In genomic region chr3:147786555-147786954, GRCm38 (mm10) we compare ENCODE assay signal across 35 mouse cellular contexts.
"Had no signal": no experiment of that assay in that cellular context is flagged by ENCODE, and none has a peak within 500 bp of the region (broad histone marks: within the 10 kb centered on the region; RNA-seq: fewer than 3 reads in every experiment).

No protein-coding gene starts in this region.

- H3K27me3 ChIP-seq: heart, embryonic 12.5 days; heart, embryonic 13.5 days; heart, embryonic 15.5 days; hindbrain, embryonic 12.5 days; hindbrain, embryonic 13.5 days; hindbrain, embryonic 15.5 days; intestine, embryonic 15.5 days; kidney, embryonic 15.5 days had no signal

- H3K9ac ChIP-seq: heart, embryonic 12.5 days; heart, embryonic 13.5 days; heart, embryonic 15.5 days; hindbrain, embryonic 12.5 days; hindbrain, embryonic 13.5 days; hindbrain, embryonic 14.5 days; hindbrain, embryonic 15.5 days; intestine, embryonic 15.5 days; kidney, embryonic 15.5 days had no signal

- H3K27ac ChIP-seq: heart, embryonic 10.5 days; heart, embryonic 13.5 days; heart, embryonic 15.5 days; hindbrain, embryonic 10.5 days; hindbrain, embryonic 12.5 days; hindbrain, embryonic 13.5 days; hindbrain, embryonic 14.5 days; hindbrain, embryonic 15.5 days; hindbrain, postnatal 0 days; intestine, embryonic 15.5 days; kidney, embryonic 15.5 days; kidney, postnatal 0 days; layer of hippocampus, adult 2 months had no signal

- DNase-seq: heart, postnatal 10 days; heart, postnatal 14 days; heart, postnatal 36 days; heart, postnatal 4 days; kidney, adult 11 months; kidney, adult 18-20 months; kidney, adult 2 months; kidney, adult 8-10 months; kidney, adult 9 months; kidney, postnatal 10 days; kidney, postnatal 14 days; kidney, postnatal 25 days; kidney, postnatal 36 days; kidney, postnatal 4 days; layer of hippocampus, adult 9-11 months; layer of hippocampus, postnatal 36 days had no signal

- H3K9me3 ChIP-seq: heart, embryonic 10.5 days; heart, embryonic 12.5 days; heart, embryonic 13.5 days; heart, embryonic 15.5 days; hindbrain, embryonic 10.5 days; hindbrain, embryonic 12.5 days; hindbrain, embryonic 13.5 days; hindbrain, embryonic 15.5 days; intestine, embryonic 15.5 days; kidney, embryonic 15.5 days had no signal

- H3K4me3 ChIP-seq: heart, embryonic 10.5 days; heart, embryonic 12.5 days; heart, embryonic 13.5 days; heart, embryonic 15.5 days; hindbrain, embryonic 10.5 days; hindbrain, embryonic 12.5 days; hindbrain, embryonic 13.5 days; hindbrain, embryonic 15.5 days; intestine, embryonic 15.5 days; kidney, embryonic 15.5 days; layer of hippocampus, adult 2 months had no signal

- H3K36me3 ChIP-seq: heart, embryonic 10.5 days; heart, embryonic 12.5 days; heart, embryonic 13.5 days; heart, embryonic 15.5 days; hindbrain, embryonic 10.5 days; hindbrain, embryonic 12.5 days; hindbrain, embryonic 13.5 days; hindbrain, embryonic 15.5 days; intestine, embryonic 15.5 days; kidney, embryonic 15.5 days had no signal

- H3K4me1 ChIP-seq: heart, embryonic 10.5 days; heart, embryonic 12.5 days; heart, embryonic 13.5 days; heart, embryonic 15.5 days; hindbrain, embryonic 10.5 days; hindbrain, embryonic 12.5 days; hindbrain, embryonic 13.5 days; hindbrain, embryonic 15.5 days; intestine, embryonic 15.5 days; kidney, embryonic 15.5 days had no signal

- ATAC-seq: hindbrain, embryonic 16.5 days; hindbrain, postnatal 0 days; inflammation-experienced regulatory T-cells, adult 6 months; intestine, embryonic 15.5 days; intestine, embryonic 16.5 days; intestine, postnatal 0 days had no signal

- H3K4me2 ChIP-seq: heart, embryonic 11.5 days; heart, embryonic 12.5 days; heart, embryonic 13.5 days; heart, embryonic 15.5 days; hindbrain, embryonic 12.5 days; hindbrain, embryonic 13.5 days; hindbrain, embryonic 14.5 days; hindbrain, embryonic 15.5 days; intestine, embryonic 15.5 days; kidney, embryonic 15.5 days had no signal
